Mouse (Mus musculus) adrenal gland, adult 2 months (tissue): ENCODE data around the gene Fbh1. TPM values are rescaled to one million over a fixed set of nuclear protein-coding genes. Genes with fewer than 3 reads are reported as not detected.
A peak's percentile ranks its signal among the peaks of the same experiment; 100 is the strongest.
"Not testable (repeated sequence)": the region's sequence is repeated elsewhere in the genome, so short reads cannot be mapped to it uniquely, and the experiment has no call there.

Experiments
- DNase-seq: peaks from one replicate; pipeline ENCODE4 v3.0.0; 2021
- polyA plus RNA-seq: library from polyadenylated mRNA; depleted of rRNA; stranded (reverse); fragments of >200 nt; gene quantifications from 2 replicates; pipeline ENCODE4 v1.2.3, GENCODE M21; 2012; rRNA removed
- total RNA-seq, 2 experiments: library from RNA; stranded (reverse); gene quantifications; 2 replicates each; pipeline ENCODE4 v1.2.3; 2021

Fbh1 gene
- total and polyA plus RNA-seq, 3 experiments, result 42.5 to 80.8 (median 52.9) TPM

DNA sequence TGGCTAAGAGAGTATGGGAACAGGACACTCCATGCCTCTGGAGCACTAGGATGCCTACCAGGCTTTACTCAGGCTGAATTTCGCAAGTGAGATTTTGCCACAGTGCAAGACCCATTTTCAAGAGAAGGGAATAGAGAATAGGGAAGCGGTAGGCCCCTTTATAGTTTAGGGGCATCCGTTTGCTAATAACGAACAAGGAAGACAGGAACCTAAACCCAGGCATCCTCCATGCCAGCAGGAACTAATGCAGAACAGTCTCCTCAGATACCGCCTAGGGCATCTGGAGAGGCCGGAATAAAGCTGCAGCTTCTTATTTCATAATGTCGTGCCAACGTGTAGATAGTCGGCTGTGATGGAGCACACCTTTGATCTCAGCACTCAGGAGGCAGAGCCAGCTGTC lies 54.8 kb downstream of the Fbh1 start:
- DNase-seq, result no peak

DNA sequence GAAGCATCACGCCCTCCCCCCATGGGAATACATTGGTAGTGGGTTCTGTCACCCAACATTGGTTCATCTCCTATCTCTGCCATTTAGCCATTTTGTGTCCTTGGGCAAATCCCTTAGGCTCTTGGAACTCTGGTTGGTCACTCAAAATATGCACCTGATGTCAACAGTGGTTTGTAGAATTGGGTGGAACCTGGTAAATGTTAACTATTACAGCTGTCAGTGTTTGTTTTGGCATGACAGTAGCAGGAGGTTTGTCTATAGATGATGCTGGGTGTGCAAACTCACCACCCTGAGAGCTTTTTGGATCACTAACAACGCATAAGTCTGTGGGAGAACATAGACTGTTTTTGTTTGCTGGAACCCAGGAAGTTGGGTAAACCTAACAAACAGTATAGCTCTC lies 58.8 kb downstream of the Fbh1 start:
- no peak for DNase-seq

DNA sequence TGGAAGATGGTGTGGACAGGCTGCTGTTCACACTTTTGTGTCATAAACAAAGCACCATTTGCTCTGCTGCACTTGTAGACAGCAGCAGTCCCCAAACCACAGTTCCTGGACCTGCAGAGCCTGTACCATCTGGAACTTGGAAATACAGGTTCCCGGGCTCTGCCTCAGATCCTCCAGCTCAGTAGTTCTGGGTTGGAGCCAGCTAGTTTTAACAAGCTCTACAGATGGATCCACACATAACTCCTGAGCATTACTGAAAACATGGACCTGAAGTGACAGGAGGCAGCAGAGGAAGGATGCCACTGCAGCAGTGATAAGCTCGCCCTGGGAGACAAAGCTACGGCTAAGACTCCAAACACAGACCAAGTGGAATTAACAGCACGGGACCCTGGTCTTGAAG lies 62.8 kb downstream of the Fbh1 start:
- no peak for DNase-seq

DNA sequence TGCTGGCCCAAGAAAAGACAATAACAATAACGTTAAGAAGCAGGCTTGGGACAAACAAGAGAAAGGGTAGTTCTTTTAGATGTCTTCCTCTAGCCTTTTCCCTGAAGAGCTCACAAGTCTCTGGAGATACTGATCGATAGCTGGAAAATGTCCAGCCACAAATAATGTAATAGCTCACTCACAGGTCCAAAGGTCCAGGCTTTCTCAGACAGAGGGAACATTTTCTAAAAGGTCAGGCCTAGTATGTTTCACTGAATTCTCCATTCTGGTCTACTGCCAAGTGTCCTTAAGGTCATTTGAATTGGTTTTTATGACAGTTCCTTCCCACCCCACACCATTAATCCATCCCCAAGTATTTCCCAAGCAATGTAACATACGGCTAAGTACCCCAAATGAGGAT lies 64.4 kb downstream of the Fbh1 start:
- DNase-seq, result peak; percentile 32

- DNase-seq, result peak; percentile 24
Measured at GRCm38 (mm10) chr2:11712483-11712990, 64.8 kb downstream of the Fbh1 start.

- DNase-seq, result not testable (repeated sequence)
Measured at GRCm38 (mm10) chr2:11710101-11710500, 67.3 kb downstream of the Fbh1 start.

- DNase-seq, result no peak
Measured at GRCm38 (mm10) chr2:11708538-11708937, 68.8 kb downstream of the Fbh1 start.

DNA sequence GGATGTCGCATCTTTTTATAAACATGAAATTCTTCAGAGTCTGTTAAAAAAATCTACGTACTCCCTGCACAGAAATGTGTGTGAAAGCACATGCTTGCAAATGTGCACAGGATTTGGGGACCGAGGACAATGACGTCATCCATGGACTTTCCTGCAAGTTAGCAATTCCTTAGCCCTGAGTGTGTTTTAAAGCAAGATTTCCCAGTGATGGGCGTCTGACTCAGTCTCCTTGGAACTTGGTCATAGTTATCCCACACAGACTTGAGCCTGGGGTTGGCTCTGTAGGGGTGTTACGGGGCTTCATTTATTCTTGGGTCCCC lies 70.7 kb downstream of the Fbh1 start:
- DNase-seq, result peak; percentile 58

DNA sequence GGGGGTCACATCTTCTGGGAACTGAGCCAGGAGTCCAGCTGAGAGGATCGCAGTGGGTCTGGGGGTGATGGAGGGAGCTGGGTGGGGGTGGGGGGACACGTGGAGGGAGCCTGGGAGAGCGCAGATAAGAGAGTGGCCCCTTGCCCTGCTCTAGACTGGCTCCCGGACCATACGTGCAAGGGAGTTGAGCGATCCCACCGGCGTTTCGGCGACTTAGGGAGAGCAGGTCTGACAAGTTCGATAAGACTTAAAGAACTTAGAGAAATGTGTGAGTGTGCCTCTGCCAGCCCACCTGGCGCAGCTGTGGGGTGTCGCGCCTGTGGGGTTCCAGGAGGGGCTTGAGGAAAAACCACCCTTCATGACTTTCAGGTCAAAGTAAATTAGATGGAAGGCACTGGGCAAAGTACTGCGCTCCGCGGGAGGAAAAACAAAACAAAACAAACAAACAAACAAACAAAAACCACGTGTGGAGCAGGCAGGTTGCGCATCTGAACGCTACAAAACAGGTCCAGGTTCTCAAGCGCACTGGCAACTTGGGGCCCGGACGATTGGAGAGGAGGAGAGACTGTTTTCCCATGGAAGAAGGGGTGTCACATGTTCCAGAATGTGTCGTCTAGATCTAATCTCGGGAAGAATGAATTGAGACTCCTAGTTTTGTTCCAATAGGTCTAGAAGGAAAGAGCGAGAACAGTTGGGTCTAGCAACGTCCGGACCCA lies 71.2 kb downstream of the Fbh1 start:
- DNase-seq, result peak; percentile 21

DNA sequence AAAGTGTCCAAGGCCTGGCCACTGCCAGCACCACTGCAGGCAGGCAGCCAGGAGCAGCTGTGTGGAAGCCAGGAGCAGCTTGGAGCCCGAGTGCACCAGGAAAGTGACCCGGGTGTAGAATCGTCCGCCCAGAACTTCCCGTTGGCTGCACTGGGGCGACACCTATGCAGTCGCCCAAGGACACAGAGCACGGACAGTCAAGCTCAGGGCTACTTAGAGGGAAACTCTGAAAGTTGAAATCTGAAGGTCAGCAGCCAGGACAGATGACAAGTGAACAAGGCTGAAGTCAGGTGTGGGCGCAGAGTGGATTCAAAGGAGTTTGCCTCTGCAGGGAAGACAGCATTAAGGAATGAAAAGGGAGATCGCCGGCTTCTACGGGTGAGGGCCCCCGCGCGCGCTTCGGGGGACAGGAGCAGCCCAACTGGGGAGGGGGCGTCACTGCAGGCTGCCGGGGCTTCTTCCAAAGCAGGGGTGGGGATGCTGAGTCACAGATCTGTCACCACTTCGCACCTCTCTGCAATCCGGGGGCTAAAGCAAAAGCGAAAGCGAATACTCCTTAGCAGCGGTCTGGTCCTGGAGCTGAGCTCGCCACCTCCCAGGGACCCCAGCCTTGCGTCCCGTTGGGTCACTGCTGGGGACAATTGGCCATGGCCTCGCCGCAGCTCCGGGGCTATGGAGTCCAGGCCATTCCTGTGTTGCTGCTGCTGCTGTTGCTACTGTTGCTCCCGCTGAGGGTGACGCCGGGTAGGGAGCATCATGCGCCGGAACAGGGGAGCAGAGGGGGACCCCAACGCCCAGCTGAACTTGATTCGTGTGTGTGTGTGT lies 72.0 kb downstream of the Fbh1 start, which contains the start of gene Il15ra:
Il15ra (plus strand) TSS at position 90 of the 825 bp plus-strand sequence.
- peak; percentile 89 for DNase-seq

DNA sequence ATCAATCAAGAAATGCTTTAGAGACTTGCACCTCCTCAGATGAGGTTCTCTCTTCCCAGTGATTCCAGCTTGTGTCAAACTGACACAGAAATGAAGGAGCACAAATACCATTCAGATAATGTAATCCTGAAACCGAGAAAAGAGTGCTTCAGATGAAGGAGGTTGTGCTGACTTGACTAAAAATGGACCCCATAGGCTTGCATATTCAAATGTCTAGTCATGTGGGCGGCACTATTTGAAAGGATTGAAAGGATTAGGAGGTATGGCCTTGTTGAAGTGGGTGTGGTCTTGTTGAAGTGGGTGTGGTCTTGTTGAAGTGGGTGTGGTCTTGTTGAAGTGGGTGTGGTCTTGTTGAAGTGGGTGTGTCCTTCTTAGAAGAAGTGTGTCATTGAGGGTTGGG lies 77.5 kb downstream of the Fbh1 start:
- DNase-seq, result no peak

- no peak for DNase-seq
Measured at GRCm38 (mm10) chr2:11698994-11699393, 78.4 kb downstream of the Fbh1 start.

- no peak for DNase-seq
Measured at GRCm38 (mm10) chr2:11695867-11696266, 81.5 kb downstream of the Fbh1 start.

DNA sequence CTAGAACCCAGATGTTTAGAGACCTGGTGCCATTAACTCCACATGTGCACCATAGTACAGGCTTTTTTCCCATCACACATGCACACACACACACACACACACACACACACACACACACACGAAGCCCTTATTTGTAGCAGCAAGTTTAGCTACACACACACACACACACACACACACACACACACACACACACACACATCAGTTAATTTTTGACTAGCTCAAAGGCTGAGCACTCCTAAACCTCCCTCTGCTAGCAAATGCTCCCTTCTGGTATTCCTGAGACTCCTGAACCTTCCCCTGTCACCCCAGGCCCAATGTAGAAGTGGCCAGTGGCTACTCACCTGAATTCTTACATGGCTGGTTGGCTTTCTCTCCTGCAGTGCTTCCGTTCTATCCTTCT lies 83.3 kb downstream of the Fbh1 start:
- no peak for DNase-seq

DNA sequence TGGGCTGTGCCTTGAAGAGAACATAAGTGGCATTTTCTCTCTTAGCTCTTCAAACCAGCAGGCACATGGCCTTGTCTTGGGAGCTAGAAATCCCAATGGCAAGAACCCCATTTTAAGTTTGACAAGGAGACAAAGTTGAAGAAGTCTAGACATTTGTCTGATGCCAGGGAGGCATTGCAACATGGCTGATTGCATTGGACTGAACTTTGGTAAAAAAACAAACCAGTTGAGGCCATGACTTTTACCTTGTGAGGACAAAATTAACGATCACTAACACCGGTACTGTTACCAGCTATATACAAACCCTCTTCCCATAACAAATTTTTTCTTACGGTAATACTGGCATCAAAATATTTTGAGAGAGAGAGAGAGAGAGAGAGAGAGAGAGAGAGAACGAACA lies 84.0 kb downstream of the Fbh1 start:
- DNase-seq, result peak; percentile 46

Other genes with a start within 250 kb of the Fbh1 start
- 100 to 1,000 TPM; 163 to 230 TPM for gene Pfkfb3, start 223.5 kb downstream of the Fbh1 start, total RNA-seq
- 26.0 and 50.3 TPM in 2 replicates for gene Pfkfb3, start 223.5 kb downstream of the Fbh1 start, polyA plus RNA-seq
- 100 to 1,000 TPM in 1 of 2 experiments, 10 to 100 TPM in 1; 98.1 to 104 TPM for gene Rbm17, start 173.4 kb downstream of the Fbh1 start, total RNA-seq
- 12.8 and 21.1 TPM in 2 replicates for gene Rbm17, start 173.4 kb downstream of the Fbh1 start, polyA plus RNA-seq
- gene Gm17490, start 151.3 kb downstream of the Fbh1 start, total RNA-seq, result not detected
- not detected in 2 replicates for gene Gm17490, start 151.3 kb downstream of the Fbh1 start, polyA plus RNA-seq
- gene Il2ra, start 134.8 kb downstream of the Fbh1 start, total RNA-seq, result under 1 TPM; 0.29 to 0.41 TPM
- 0.07 TPM in 1 of 2 replicates, not detected in the other for gene Il2ra, start 134.8 kb downstream of the Fbh1 start, polyA plus RNA-seq
- gene Il15ra, start 72.3 kb downstream of the Fbh1 start, total RNA-seq, result 10 to 100 TPM; 26.8 to 29.9 TPM
- gene Il15ra, start 72.3 kb downstream of the Fbh1 start, polyA plus RNA-seq, result 13.0 and 15.4 TPM in 2 replicates
- gene Ankrd16, start 294 bp upstream of the Fbh1 start, total RNA-seq, result 10 to 100 TPM; 24.3 to 32.5 TPM
- gene Ankrd16, start 294 bp upstream of the Fbh1 start, polyA plus RNA-seq, result 39.6 and 41.2 TPM in 2 replicates